Mouse (Mus musculus) CD4-positive, CD25-positive, alpha-beta regulatory T cell, adult 9 weeks (primary cell): Measurements from ENCODE around the gene Amn. TPM values are rescaled to one million over a fixed set of nuclear protein-coding genes. Genes with fewer than 3 reads are reported as not detected.

Experiments
- polyA plus RNA-seq: library from polyadenylated mRNA; unstranded; fragments of 100-300 nt; shearing (Covaris generic); gene quantifications from one replicate; pipeline ENCODE4 v1.2.1, GENCODE M21; 2017

The Amn gene
- not detected for polyA plus RNA-seq

DNA sequence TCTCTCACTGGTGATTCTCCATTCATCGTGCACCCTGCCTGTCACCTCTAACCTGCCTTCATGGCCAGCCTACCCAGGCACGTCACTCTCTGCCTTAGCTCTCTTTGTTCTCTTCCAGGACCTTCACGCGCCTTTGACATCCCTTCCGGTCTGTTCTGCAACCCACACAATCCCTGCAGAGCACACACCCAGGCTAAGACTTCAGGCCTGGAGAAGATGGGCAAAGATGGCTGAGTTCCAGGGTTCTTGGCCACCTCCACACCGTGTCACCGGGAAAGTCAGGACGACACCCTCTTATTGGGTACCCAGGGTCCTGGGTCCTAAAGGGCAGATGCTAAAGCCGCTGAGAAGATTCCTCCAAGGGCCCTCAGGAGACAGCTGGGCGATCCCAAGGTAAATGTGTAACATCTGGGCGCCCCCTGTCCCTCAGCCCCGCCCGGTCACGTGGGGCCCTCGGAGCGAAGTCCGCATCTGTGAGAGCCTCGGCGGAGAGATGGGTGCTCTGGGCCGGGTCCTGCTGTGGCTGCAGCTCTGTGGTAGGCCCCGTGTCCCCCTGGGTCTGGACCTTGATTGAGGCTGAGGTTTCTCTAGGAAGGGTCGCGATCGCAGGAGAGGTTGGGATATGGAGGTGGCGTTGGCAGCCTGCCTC lies at the start of gene Amn:
Gene Amn (plus strand): TSS at position 467 of the 649 bp plus-strand sequence.

Other genes starting within 250 kb of the Amn start
- 7.9 TPM for gene Rcor1, start 231.7 kb upstream of the Amn start, polyA plus RNA-seq
- gene Traf3, start 104.7 kb upstream of the Amn start, polyA plus RNA-seq: 19.5 TPM
- 1.6 TPM for gene 4930595D18Rik, start 86.6 kb upstream of the Amn start, polyA plus RNA-seq
- gene Cdc42bpb, start 106.6 kb downstream of the Amn start, polyA plus RNA-seq: not detected
- not detected for gene Lbhd2, start 135.7 kb downstream of the Amn start, polyA plus RNA-seq
- gene Exoc3l4, start 145.9 kb downstream of the Amn start, polyA plus RNA-seq: not detected
- not detected for gene Tnfaip2, start 171.4 kb downstream of the Amn start, polyA plus RNA-seq
- not detected for gene Gm266, start 214.7 kb downstream of the Amn start, polyA plus RNA-seq